Mouse (Mus musculus) right cerebral cortex, postnatal 4 days (tissue): ENCODE data around the gene Olfr480.

Experiments
- DNase-seq: peaks from one replicate; pipeline ENCODE4 v3.0.0-alpha.2; 2022

Olfr480 gene

GRCm38 (mm10) chr7:108067246-108067645 lies at the start of gene Olfr480:
TSS of gene Olfr480 (minus strand) at chr7:108067346.
- DNase-seq, result no peak

- no peak for DNase-seq
These were observed 33.4 kb upstream of the Olfr480 start, which contains the start of gene Olfr483 for GRCm38 (mm10) chr7:108100549-108100948. TSS of gene Olfr483 (plus strand) at chr7:108100849.

GRCm38 (mm10) chr7:108097486-108097885 lies 30.3 kb upstream of the Olfr480 start, which contains the start of gene Olfr482:
TSS of gene Olfr482 (minus strand) at chr7:108097586.
- no peak for DNase-seq

- no peak for DNase-seq
These were observed 12.4 kb upstream of the Olfr480 start, which contains the start of gene Olfr481 for GRCm38 (mm10) chr7:108079555-108079954. TSS of gene Olfr481 (plus strand) at chr7:108079855.

GRCm38 (mm10) chr7:108050393-108050792 lies 16.8 kb downstream of the Olfr480 start, which contains the start of gene Olfr479:
TSS of gene Olfr479 (plus strand) at chr7:108050693.
- no peak for DNase-seq

- no peak for DNase-seq
These were observed 33.3 kb downstream of the Olfr480 start, which contains the start of gene Olfr478 for GRCm38 (mm10) chr7:108033889-108034288. TSS of gene Olfr478 (minus strand) at chr7:108033989.
